Mouse (Mus musculus) heart, adult 18-20 months (tissue): Measurements from ENCODE around the gene Ttll8. TPM values are rescaled to one million over a fixed set of nuclear protein-coding genes. Genes with fewer than 3 reads are reported as not detected.

Experiments
- DNase-seq, 2 experiments: peaks; one replicate each; pipeline ENCODE4 v3.0.0; 2021 to 2022; ENCODE audit warnings: mixed read lengths in 1 of 2
- total RNA-seq, 2 experiments: library from RNA; stranded (reverse); gene quantifications; 2 replicates each; pipeline ENCODE4 v1.2.3; 2021

Ttll8 gene
- total RNA-seq, 2 experiments from 2014 or later = not detected

GRCm38 (mm10) chr15:88921131-88921991, 32.9 kb downstream of the Ttll8 start:
- peak; percentile 71 to 90 for DNase-seq

GRCm38 (mm10) chr15:88920065-88920464, 34.2 kb downstream of the Ttll8 start:
- DNase-seq = no peak

GRCm38 (mm10) chr15:88919328-88919727, 34.9 kb downstream of the Ttll8 start:
- no peak for DNase-seq

- no peak for DNase-seq
Observed at GRCm38 (mm10) chr15:88917126-88917525, 37.1 kb downstream of the Ttll8 start.

GRCm38 (mm10) chr15:88916366-88916765, 37.9 kb downstream of the Ttll8 start:
- no peak for DNase-seq

GRCm38 (mm10) chr15:88915046-88915445, 39.2 kb downstream of the Ttll8 start:
- DNase-seq = no peak

- DNase-seq = no peak
Observed at GRCm38 (mm10) chr15:88906347-88906746, 47.9 kb downstream of the Ttll8 start.

- no peak for DNase-seq
Observed at GRCm38 (mm10) chr15:88904056-88904811, 50.0 kb downstream of the Ttll8 start.

- no peak for DNase-seq
Observed at GRCm38 (mm10) chr15:88903086-88903485, 51.1 kb downstream of the Ttll8 start.

GRCm38 (mm10) chr15:88902200-88902875, 51.9 kb downstream of the Ttll8 start:
- DNase-seq = no peak

- DNase-seq = no peak
Observed at GRCm38 (mm10) chr15:88896341-88896980, 57.8 kb downstream of the Ttll8 start.

GRCm38 (mm10) chr15:88895891-88896290, 58.3 kb downstream of the Ttll8 start:
- no peak for DNase-seq

GRCm38 (mm10) chr15:88895119-88895518, 59.1 kb downstream of the Ttll8 start:
- no peak for DNase-seq

GRCm38 (mm10) chr15:88892876-88893275, 61.3 kb downstream of the Ttll8 start:
- no peak for DNase-seq

- DNase-seq = no peak
Observed at GRCm38 (mm10) chr15:88892252-88892651, 62.0 kb downstream of the Ttll8 start.

- DNase-seq = no peak
Observed at GRCm38 (mm10) chr15:88891676-88892040, 62.6 kb downstream of the Ttll8 start.

- peak; percentile 68 to 69 for DNase-seq
Observed at GRCm38 (mm10) chr15:88890751-88891675, 63.2 kb downstream of the Ttll8 start.

- no peak for DNase-seq
Observed at GRCm38 (mm10) chr15:88889994-88890393, 64.2 kb downstream of the Ttll8 start.

GRCm38 (mm10) chr15:88889032-88889431, 65.2 kb downstream of the Ttll8 start:
- no peak for DNase-seq

GRCm38 (mm10) chr15:88885376-88885775, 68.8 kb downstream of the Ttll8 start:
- DNase-seq = no peak

- no peak for DNase-seq
Observed at GRCm38 (mm10) chr15:88883342-88883741, 70.9 kb downstream of the Ttll8 start.
